Mouse (Mus musculus) megakaryocyte progenitor cell, adult 5-6 weeks (primary cell): ENCODE measurements around the gene Gm13696. TPM values are rescaled to one million over a fixed set of nuclear protein-coding genes. Genes with fewer than 3 reads are reported as not detected.
"Not testable (repeated sequence)": the region's sequence is repeated elsewhere in the genome, so short reads cannot be mapped to it uniquely, and the experiment has no call there.

ENCODE experiments used
- ATAC-seq: replicated peaks from 2 replicates; pipeline ENCODE4 v1.8.0; 2016; ENCODE audit warnings: mild to moderate bottlenecking, moderate TSS enrichment, inconsistent platforms; ENCODE audit not compliant: poor library complexity
- total RNA-seq, 2 experiments: library from RNA; stranded (forward) in 1 of 2; stranded (reverse) in 1 of 2; fragments of 157-497, 149-512 nt in 1 of 2; fragments of 200-1000 nt in 1 of 2; gene quantifications; 2 replicates each; pipeline versions ENCODE4 v1.2.3 to v1.2.4; 2015 to 2017

Gm13696 gene
- total RNA-seq (2015), result not detected in 2 replicates
- total RNA-seq (2017), result 0.07 and 0.08 TPM in 2 replicates

DNA sequence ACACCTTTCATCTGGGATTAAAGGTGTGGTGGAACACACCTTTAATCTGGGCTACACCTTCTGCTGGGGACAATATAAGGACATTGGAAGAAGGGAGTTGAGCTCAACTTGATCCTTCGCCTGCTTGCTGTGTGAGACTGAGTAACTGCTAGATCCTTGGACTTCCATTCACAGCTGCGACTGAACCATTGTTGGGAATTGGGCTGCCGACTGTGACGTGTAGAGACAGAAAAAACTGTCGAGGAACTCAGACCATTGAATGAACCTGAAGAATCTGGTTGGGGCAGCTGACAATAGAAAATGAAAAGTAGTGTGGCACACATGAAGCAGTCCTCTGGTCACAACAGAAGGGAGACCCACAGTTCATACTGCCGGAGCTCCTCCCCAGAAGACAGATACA is at the start of gene Gm13696:
Gene Gm13696, plus strand, starts transcription at position 301 of the 400 bp plus-strand sequence.
- not testable (repeated sequence) for ATAC-seq

DNA sequence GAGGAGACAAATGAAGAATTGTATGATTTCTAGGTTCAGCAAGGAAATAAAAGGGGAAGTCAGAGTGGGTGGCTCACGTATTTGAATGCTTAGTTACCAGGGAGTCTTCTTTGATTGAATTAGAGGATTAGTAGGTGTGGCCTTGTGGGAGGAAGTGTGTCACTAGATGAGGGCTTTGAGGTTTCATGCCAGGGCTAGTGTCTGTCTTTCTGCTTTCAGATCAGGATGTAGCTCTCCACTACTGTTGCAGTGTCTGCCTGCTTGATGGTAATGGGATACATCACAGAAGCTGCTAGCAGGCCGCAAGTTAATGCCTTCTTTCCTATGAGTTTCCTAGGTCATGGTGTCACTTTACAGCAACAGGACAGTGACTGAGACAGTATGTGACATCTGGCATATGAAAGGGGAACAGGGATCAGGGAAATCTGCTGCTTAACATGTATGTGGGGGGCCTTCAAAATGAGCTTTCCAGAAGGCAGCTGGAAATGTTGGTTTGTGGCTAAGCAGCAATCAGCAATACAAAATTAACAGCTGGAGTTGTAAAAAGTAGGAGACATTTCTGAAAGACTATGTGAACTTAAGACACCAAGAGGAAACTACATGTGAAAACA is 43.3 kb upstream of the Gm13696 start:
- ATAC-seq, result peak; percentile 100

DNA sequence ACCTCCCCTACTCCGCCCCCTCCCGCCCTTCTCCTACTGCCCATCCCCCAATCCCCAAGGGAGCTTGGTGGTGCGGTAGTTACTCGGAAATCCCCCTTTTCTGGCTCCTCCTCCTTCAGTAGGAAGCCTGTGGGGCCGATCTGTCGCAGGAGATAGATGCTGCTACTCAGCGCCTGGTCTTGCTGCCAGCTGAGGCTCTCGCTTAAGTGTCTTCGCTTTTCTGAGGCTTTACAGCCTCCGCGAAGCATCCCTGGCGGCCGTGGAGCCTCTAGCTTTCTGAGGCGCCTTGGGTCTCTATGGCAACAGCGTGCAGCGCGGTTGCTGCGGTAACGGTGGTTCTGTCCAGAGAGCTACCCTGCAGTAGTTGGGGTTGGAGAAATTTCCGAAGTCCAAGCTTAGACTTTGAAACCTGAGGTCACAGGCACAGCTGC is 32.0 kb upstream of the Gm13696 start, which contains the start of gene Zswim2:
Gene Zswim2, minus strand, starts transcription at position 298 of the 431 bp plus-strand sequence.
- peak; percentile 91 for ATAC-seq

GRCm38 (mm10) chr2:83941378-83941777 is 31.5 kb upstream of the Gm13696 start:
- ATAC-seq, result no peak

DNA sequence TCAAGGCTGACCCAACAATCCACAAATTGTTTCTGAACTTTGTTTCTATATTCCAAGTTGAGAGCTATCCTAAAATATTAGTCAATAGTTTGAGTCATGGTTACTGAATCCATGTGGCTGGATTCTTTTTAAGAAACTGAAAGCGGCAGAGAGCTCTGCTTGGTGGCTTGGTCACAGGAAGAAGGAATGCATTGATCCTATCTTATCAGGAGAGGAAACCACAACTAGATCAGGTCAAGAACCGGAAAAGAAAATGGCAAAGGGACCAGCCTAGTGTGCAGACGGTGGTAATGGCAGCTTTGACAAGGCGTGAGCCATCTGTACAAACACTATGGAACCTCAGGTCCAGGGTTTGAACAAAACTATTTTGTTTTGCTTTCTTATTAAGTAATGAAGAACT is 31.1 kb upstream of the Gm13696 start:
- ATAC-seq, result peak; percentile 23; the same call in 1 of the 2 replicates

- not testable (repeated sequence) for ATAC-seq
Measured at GRCm38 (mm10) chr2:83955393-83955792, 17.5 kb upstream of the Gm13696 start, which contains the start of gene Gm13698. Gene Gm13698 (plus strand): TSS chr2:83955693.

DNA sequence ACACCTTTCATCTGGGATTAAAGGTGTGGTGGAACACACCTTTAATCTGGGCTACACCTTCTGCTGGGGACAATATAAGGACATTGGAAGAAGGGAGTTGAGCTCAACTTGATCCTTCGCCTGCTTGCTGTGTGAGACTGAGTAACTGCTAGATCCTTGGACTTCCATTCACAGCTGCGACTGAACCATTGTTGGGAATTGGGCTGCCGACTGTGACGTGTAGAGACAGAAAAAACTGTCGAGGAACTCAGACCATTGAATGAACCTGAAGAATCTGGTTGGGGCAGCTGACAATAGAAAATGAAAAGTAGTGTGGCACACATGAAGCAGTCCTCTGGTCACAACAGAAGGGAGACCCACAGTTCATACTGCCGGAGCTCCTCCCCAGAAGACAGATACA is 11.7 kb upstream of the Gm13696 start, which contains the start of gene Gm13693:
Gene Gm13693, plus strand, starts transcription at position 301 of the 400 bp plus-strand sequence.
- not testable (repeated sequence) for ATAC-seq

DNA sequence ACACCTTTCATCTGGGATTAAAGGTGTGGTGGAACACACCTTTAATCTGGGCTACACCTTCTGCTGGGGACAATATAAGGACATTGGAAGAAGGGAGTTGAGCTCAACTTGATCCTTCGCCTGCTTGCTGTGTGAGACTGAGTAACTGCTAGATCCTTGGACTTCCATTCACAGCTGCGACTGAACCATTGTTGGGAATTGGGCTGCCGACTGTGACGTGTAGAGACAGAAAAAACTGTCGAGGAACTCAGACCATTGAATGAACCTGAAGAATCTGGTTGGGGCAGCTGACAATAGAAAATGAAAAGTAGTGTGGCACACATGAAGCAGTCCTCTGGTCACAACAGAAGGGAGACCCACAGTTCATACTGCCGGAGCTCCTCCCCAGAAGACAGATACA is 5.9 kb upstream of the Gm13696 start, which contains the start of gene Gm13695:
Gene Gm13695, plus strand, starts transcription at position 301 of the 400 bp plus-strand sequence.
- not testable (repeated sequence) for ATAC-seq

- not testable (repeated sequence) for ATAC-seq
Measured at GRCm38 (mm10) chr2:83978633-83979032, 5.7 kb downstream of the Gm13696 start, which contains the start of gene Gm13694. Gene Gm13694 (plus strand): TSS chr2:83978933.

- not testable (repeated sequence) for ATAC-seq
Measured at GRCm38 (mm10) chr2:83984443-83984842, 11.5 kb downstream of the Gm13696 start, which contains the start of gene Gm13697. Gene Gm13697 (plus strand): TSS chr2:83984743.

DNA sequence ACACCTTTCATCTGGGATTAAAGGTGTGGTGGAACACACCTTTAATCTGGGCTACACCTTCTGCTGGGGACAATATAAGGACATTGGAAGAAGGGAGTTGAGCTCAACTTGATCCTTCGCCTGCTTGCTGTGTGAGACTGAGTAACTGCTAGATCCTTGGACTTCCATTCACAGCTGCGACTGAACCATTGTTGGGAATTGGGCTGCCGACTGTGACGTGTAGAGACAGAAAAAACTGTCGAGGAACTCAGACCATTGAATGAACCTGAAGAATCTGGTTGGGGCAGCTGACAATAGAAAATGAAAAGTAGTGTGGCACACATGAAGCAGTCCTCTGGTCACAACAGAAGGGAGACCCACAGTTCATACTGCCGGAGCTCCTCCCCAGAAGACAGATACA is 17.3 kb downstream of the Gm13696 start, which contains the start of gene Gm13691:
Gene Gm13691, plus strand, starts transcription at position 301 of the 400 bp plus-strand sequence.
- not testable (repeated sequence) for ATAC-seq

GRCm38 (mm10) chr2:83993639-83994255 is 20.8 kb downstream of the Gm13696 start:
- ATAC-seq, result peak; percentile 100

DNA sequence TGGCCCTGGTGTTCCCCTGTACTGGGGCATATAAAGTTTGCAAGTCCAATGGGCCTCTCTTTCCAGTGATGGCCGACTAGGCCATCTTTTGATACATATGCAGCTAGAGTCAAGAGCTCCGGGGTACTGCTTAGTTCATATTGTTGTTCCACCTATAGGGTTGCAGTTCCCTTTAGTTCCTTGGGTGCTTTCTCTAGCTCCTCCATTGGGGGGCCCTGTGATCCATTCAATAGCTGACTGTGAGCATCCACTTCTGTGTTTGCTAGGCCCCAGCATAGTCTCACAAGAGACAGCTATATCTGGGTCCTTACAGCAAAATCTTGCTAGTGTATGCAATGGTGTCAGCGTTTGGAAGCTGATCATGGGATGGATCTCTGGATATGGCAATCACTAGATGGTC is 21.6 kb downstream of the Gm13696 start:
- not testable (repeated sequence) for ATAC-seq

GRCm38 (mm10) chr2:84008913-84009312 is 36.0 kb downstream of the Gm13696 start:
- ATAC-seq, result no peak

GRCm38 (mm10) chr2:84009818-84010217 is 36.9 kb downstream of the Gm13696 start:
- ATAC-seq, result peak; percentile 86

GRCm38 (mm10) chr2:84014572-84014971 is 41.6 kb downstream of the Gm13696 start:
- no peak for ATAC-seq

- ATAC-seq, result not testable (repeated sequence)
Measured at GRCm38 (mm10) chr2:84016291-84016690, 43.4 kb downstream of the Gm13696 start.

GRCm38 (mm10) chr2:84018330-84018729 is 45.4 kb downstream of the Gm13696 start:
- ATAC-seq, result peak; percentile 68

GRCm38 (mm10) chr2:84019519-84020305 is 46.8 kb downstream of the Gm13696 start:
- peak; percentile 80 for ATAC-seq

GRCm38 (mm10) chr2:84021930-84022329 is 49.0 kb downstream of the Gm13696 start:
- ATAC-seq, result no peak

DNA sequence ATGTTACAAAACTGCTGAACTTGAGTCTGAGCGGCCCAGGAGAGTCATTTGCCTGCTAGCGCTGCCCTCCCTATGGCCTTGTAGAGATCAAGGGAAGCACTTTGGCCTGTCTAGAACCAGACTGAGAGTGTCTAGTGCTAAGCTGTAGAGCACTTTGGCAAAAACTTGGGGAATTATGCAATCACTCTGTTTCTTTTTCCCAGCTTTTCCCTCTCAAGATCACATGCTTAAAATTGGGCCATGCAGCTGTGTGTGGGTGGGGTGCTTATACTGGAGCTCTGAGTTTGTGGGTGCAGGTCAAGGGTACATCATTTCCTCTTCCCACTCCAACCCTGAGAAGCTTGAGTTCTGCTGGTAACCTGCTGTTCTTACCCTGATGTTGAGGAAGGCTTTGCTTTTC is 50.0 kb downstream of the Gm13696 start:
- ATAC-seq, result no peak
